Comparison of ENCODE assay signal across 17 mouse cellular contexts in genomic region chr5:34232481-34233220, GRCm38 (mm10). TPM values are rescaled to one million over a fixed set of nuclear protein-coding genes. Genes with fewer than 3 reads are reported as not detected.
DNase-seq lines count a peak whose midpoint lies in the region; ATAC-seq and TF ChIP-seq lines count a peak whose summit lies in the region.
"Had no signal": no experiment of that assay in that cellular context is flagged by ENCODE, and none has a peak within 500 bp of the region (broad histone marks: within the 10 kb centered on the region; RNA-seq: fewer than 3 reads in every experiment).

No protein-coding gene starts in this region.

- H3K4me1 ChIP-seq in bone marrow macrophage, adult 2 months (ENCODE audit: control insufficient read depth, insufficient read depth, low read length): peaks cover 60% of the 10 kb centered on the region

- TF ChIP-seq CTCF in layer of hippocampus, adult 2 months (conservative IDR thresholded peaks at IDR 0.05): no peak
- TF ChIP-seq CTCF in bone marrow macrophage, adult 2 months (IDR thresholded peaks at IDR 0.05; ENCODE audit: low read depth, low read length): no peak

- DNase-seq in layer of hippocampus, adult 2 months (ENCODE audit: low spot score in 2 of 2): no peak
- no peak for DNase-seq in layer of hippocampus, adult 9-10 months (ENCODE audit: low spot score)
- peak; percentile 78 for DNase-seq in thymus, postnatal 0 days (ENCODE audit: low spot score)
- no peak for DNase-seq in kidney, postnatal 14 days
- no peak for DNase-seq in retina, embryonic 14.5 days (ENCODE audit: low spot score)
- no peak for DNase-seq in adrenal gland, adult 8-10 months
- DNase-seq: adrenal gland, postnatal 25 days; heart, postnatal 14 days; lung, postnatal 10 days; midbrain, embryonic 14.5 days had no signal

- peak overlapping the region; percentile 20; the same call in 1 of the 2 replicates for H3K27ac ChIP-seq in layer of hippocampus, adult 2 months
- peak overlapping the region; percentile 80 for H3K27ac ChIP-seq in bone marrow macrophage, adult 2 months (ENCODE audit: insufficient read depth, low read depth, low read length)
- H3K27ac ChIP-seq: kidney, postnatal 0 days; limb, embryonic 10.5 days; liver, embryonic 14.5 days had no signal

- ATAC-seq in inflammation-experienced regulatory T-cells, adult 6 months: peak; percentile 18

- H3K4me3 ChIP-seq in layer of hippocampus, adult 2 months: no peak overlapping the region
- peak overlapping the region; percentile 24; the same call in 1 of the 2 replicates for H3K4me3 ChIP-seq in bone marrow macrophage, adult 2 months (ENCODE audit: insufficient read depth, low read length)
- H3K4me3 ChIP-seq: limb, embryonic 10.5 days had no signal

- TF ChIP-seq POLR2A in bone marrow macrophage, adult 2 months (IDR thresholded peaks at IDR 0.05; ENCODE audit: borderline replicate concordance, low read depth, low read length): no peak

RNA-seq across cellular contexts. Expression of gene Mxd4, which starts 45.1 kb away (rescaled TPM):
- 10 to 100 TPM; 84.9 to 94.7 TPM for total RNA-seq in layer of hippocampus, adult 2 months (2021)
- 112 and 116 TPM in 2 replicates for polyA plus RNA-seq in bone marrow macrophage, adult 2 months (2012; ENCODE audit: insufficient read depth, insufficient read length, missing spikeins)
- polyA plus RNA-seq in inflammation-experienced regulatory T-cells, adult 6 months (2017; shearing (Covaris generic)): 100 to 1,000 TPM in 2 of 3 experiments, 10 to 100 TPM in 1; 94.4 to 152 (median 117) TPM
- 45.3 and 50.3 TPM in 2 replicates for polyA plus RNA-seq in thymus, postnatal 0 days (2015; fragmentation: Nextera tagmentation; extraction: Ambion mirVana)
- total RNA-seq in adrenal gland, adult 8-10 months (2022): 100 to 1,000 TPM; 118 to 131 (median 125) TPM

RNA-seq across cellular contexts. Expression of gene Zfyve28, which starts 55.6 kb away (rescaled TPM):
- 10 to 100 TPM; 35.0 to 35.8 TPM for total RNA-seq in layer of hippocampus, adult 2 months (2021)
- polyA plus RNA-seq in bone marrow macrophage, adult 2 months (2012; ENCODE audit: insufficient read depth, insufficient read length, missing spikeins): 41.2 and 50.9 TPM in 2 replicates
- polyA plus RNA-seq in inflammation-experienced regulatory T-cells, adult 6 months (2017; shearing (Covaris generic)): 1 to 10 TPM; 1.5 to 5.6 (median 4.6) TPM
- polyA plus RNA-seq in thymus, postnatal 0 days (2015; fragmentation: Nextera tagmentation; extraction: Ambion mirVana): 10.0 and 12.7 TPM in 2 replicates
- total RNA-seq in adrenal gland, adult 8-10 months (2022): 1 to 10 TPM in 2 of 4 experiments, under 1 TPM in 2; 0.52 to 2.1 (median 1.1) TPM

RNA-seq across cellular contexts. Expression of gene Cfap99, which starts 55.7 kb away (rescaled TPM):
- under 1 TPM; 0.22 to 0.56 TPM for total RNA-seq in layer of hippocampus, adult 2 months (2021)
- polyA plus RNA-seq in bone marrow macrophage, adult 2 months (2012; ENCODE audit: insufficient read depth, insufficient read length, missing spikeins): not detected in 2 replicates
- not detected for polyA plus RNA-seq in inflammation-experienced regulatory T-cells, adult 6 months (2017; shearing (Covaris generic))
- not detected in 2 replicates for polyA plus RNA-seq in thymus, postnatal 0 days (2015; fragmentation: Nextera tagmentation; extraction: Ambion mirVana)
- total RNA-seq in adrenal gland, adult 8-10 months (2022): under 1 TPM in 1 of 4 experiments, not detected in 3; 0.19 TPM
- total RNA-seq: adrenal gland, postnatal 25 days; heart, postnatal 14 days had no signal
- polyA plus RNA-seq: embryonic facial prominence, embryonic 11.5 days; kidney, postnatal 0 days; limb, embryonic 10.5 days; liver, embryonic 14.5 days; midbrain, embryonic 14.5 days; neural tube, embryonic 11.5 days had no signal
